In genomic region chr17:48597301-48597700, GRCm38 (mm10) we compare ENCODE assay signal across 16 mouse cellular contexts.
DNase-seq lines count a peak whose midpoint lies in the region; ATAC-seq and TF ChIP-seq lines count a peak whose summit lies in the region.
"Had no signal": no experiment of that assay in that cellular context is flagged by ENCODE, and none has a peak within 500 bp of the region (broad histone marks: within the 10 kb centered on the region; RNA-seq: fewer than 3 reads in every experiment).

No protein-coding gene starts in this region.

- no peak overlapping the region for H3K4me3 ChIP-seq in forebrain, postnatal 0 days (ENCODE audit: low read depth, low read length)
- no peak overlapping the region for H3K4me3 ChIP-seq in forebrain, embryonic 15.5 days
- H3K4me3 ChIP-seq in left cerebral cortex, adult 2 months: no peak overlapping the region
- H3K4me3 ChIP-seq in testis, adult 2 months (ENCODE audit: control insufficient read depth, low read depth, low read length): no peak overlapping the region
- H3K4me3 ChIP-seq in neural tube, embryonic 15.5 days (replicated peaks): no peak overlapping the region
- H3K4me3 ChIP-seq: forebrain, embryonic 12.5 days; limb, embryonic 15.5 days; midbrain, embryonic 10.5 days had no signal

- H3K36me3 ChIP-seq in forebrain, postnatal 0 days (ENCODE audit: insufficient read depth): no peaks in the 10 kb centered on the region
- no peaks in the 10 kb centered on the region for H3K36me3 ChIP-seq in forebrain, embryonic 15.5 days
- no peaks in the 10 kb centered on the region for H3K36me3 ChIP-seq in testis, adult 2 months (ENCODE audit: control insufficient read depth, insufficient read depth, low read length)
- H3K36me3 ChIP-seq in neural tube, embryonic 15.5 days: no peaks in the 10 kb centered on the region
- H3K36me3 ChIP-seq: forebrain, embryonic 12.5 days; limb, embryonic 15.5 days; midbrain, embryonic 10.5 days had no signal

- no peak for TF ChIP-seq POLR2A in testis, adult 2 months (IDR thresholded peaks at IDR 0.05; ENCODE audit: control insufficient read depth, low read depth, low read length)

- no peaks in the 10 kb centered on the region for H3K9me3 ChIP-seq in forebrain, postnatal 0 days (ENCODE audit: low read length)
- no peaks in the 10 kb centered on the region for H3K9me3 ChIP-seq in forebrain, embryonic 15.5 days
- no peaks in the 10 kb centered on the region for H3K9me3 ChIP-seq in neural tube, embryonic 15.5 days (replicated peaks)
- H3K9me3 ChIP-seq: forebrain, embryonic 12.5 days; limb, embryonic 15.5 days; midbrain, embryonic 10.5 days had no signal

- DNase-seq in forebrain, postnatal 0 days: no peak
- DNase-seq in left cerebral cortex, adult 2 months (ENCODE audit: extremely low spot score in 1 of 2, low spot score in 2 of 2): no peak
- no peak for DNase-seq in left cerebral cortex, adult 9 months (ENCODE audit: low spot score in 2 of 2)
- DNase-seq in testis, postnatal 10 days (ENCODE audit: low spot score): no peak
- DNase-seq in urinary bladder, postnatal 36 days (ENCODE audit: low spot score in 2 of 2): no peak
- DNase-seq: adrenal gland, adult 2 months; cerebellum, adult 11 months; cerebellum, postnatal 25 days; layer of hippocampus, adult 9-11 months had no signal

- 100% methylated on average over 1 of the region's 1 CpGs for WGBS in forebrain, postnatal 0 days
- 96% methylated on average over 1 of the region's 1 CpGs for WGBS in forebrain, embryonic 15.5 days
- WGBS in neural tube, embryonic 15.5 days: 100% methylated on average over 1 of the region's 1 CpGs

- H3K27me3 ChIP-seq in forebrain, postnatal 0 days (ENCODE audit: insufficient read depth, low read length): no peaks in the 10 kb centered on the region
- H3K27me3 ChIP-seq in forebrain, embryonic 15.5 days: no peaks in the 10 kb centered on the region
- no peaks in the 10 kb centered on the region for H3K27me3 ChIP-seq in testis, adult 2 months (ENCODE audit: control insufficient read depth, insufficient read depth, low read length)
- H3K27me3 ChIP-seq in neural tube, embryonic 15.5 days (replicated peaks): no peaks in the 10 kb centered on the region
- H3K27me3 ChIP-seq: forebrain, embryonic 12.5 days; limb, embryonic 15.5 days had no signal

- H3K9ac ChIP-seq in forebrain, postnatal 0 days: no peak overlapping the region
- no peak overlapping the region for H3K9ac ChIP-seq in forebrain, embryonic 15.5 days (replicated peaks)
- H3K9ac ChIP-seq in neural tube, embryonic 15.5 days (replicated peaks): no peak overlapping the region
- H3K9ac ChIP-seq: forebrain, embryonic 12.5 days; limb, embryonic 15.5 days had no signal

- no peak for ATAC-seq in forebrain, postnatal 0 days
- ATAC-seq in forebrain, embryonic 15.5 days (replicated peaks): no peak
- ATAC-seq in neural tube, embryonic 15.5 days (ENCODE audit: low FRiP score): no peak
- ATAC-seq: intestine, embryonic 16.5 days had no signal

- intact Hi-C loops in left cerebral cortex, adult 2 months (cut with DNase I): no loop called here

- H3K4me1 ChIP-seq in forebrain, postnatal 0 days (ENCODE audit: insufficient read depth): no peaks in the 10 kb centered on the region
- H3K4me1 ChIP-seq in forebrain, embryonic 15.5 days: no peaks in the 10 kb centered on the region
- H3K4me1 ChIP-seq in testis, adult 2 months (ENCODE audit: control insufficient read depth, insufficient read depth, low read length): no peaks in the 10 kb centered on the region
- H3K4me1 ChIP-seq in neural tube, embryonic 15.5 days: 0 out of 2 replicates have a peak, but pooled peaks cover under 1% of the 10 kb centered on the region
- H3K4me1 ChIP-seq: forebrain, embryonic 12.5 days; limb, embryonic 15.5 days; midbrain, embryonic 10.5 days had no signal

- no peak overlapping the region for H3K4me2 ChIP-seq in forebrain, postnatal 0 days (ENCODE audit: low read depth)
- no peak overlapping the region for H3K4me2 ChIP-seq in forebrain, embryonic 15.5 days (replicated peaks)
- no peak overlapping the region for H3K4me2 ChIP-seq in neural tube, embryonic 15.5 days
- H3K4me2 ChIP-seq: forebrain, embryonic 12.5 days; limb, embryonic 15.5 days had no signal

- H3K27ac ChIP-seq in forebrain, postnatal 0 days (ENCODE audit: low read depth, low read length): no peak overlapping the region
- no peak overlapping the region for H3K27ac ChIP-seq in forebrain, embryonic 15.5 days (replicated peaks)
- no peak overlapping the region for H3K27ac ChIP-seq in left cerebral cortex, adult 2 months
- H3K27ac ChIP-seq in testis, adult 2 months (ENCODE audit: control insufficient read depth, insufficient read depth, low read depth, low read length): no peak overlapping the region
- no peak overlapping the region for H3K27ac ChIP-seq in neural tube, embryonic 15.5 days (replicated peaks)
- H3K27ac ChIP-seq: forebrain, embryonic 12.5 days; limb, embryonic 15.5 days; midbrain, embryonic 10.5 days had no signal

- peak; percentile 38; the same call in 1 of the 2 replicates for TF ChIP-seq CTCF in forebrain, postnatal 0 days (IDR thresholded peaks at IDR 0.05; ENCODE audit: low read depth)
- peak; percentile 17 for TF ChIP-seq CTCF in left cerebral cortex, adult 2 months (IDR thresholded peaks at IDR 0.05)
- peak; percentile 78; the same call in 1 of the 2 replicates for TF ChIP-seq CTCF in testis, adult 2 months (IDR thresholded peaks at IDR 0.05; ENCODE audit: control insufficient read depth, insufficient read depth, insufficient replicate concordance, low read depth, low read length)

Comparison
In these comparisons a context has a peak if more than half of its experiments do, and no peak if none do; other contexts are left out.
1. CTCF ChIP-seq: peak in every context shown above with its lines; median percentile 78 in testis, adult 2 months; 38 in forebrain, postnatal 0 days; 17 in left cerebral cortex, adult 2 months.